Mouse (Mus musculus) MEL (cell line): ENCODE data around the gene Pdcd6ip. TPM values are rescaled to one million over a fixed set of nuclear protein-coding genes. Genes with fewer than 3 reads are reported as not detected.

ENCODE experiments used
- DNase-seq: peaks from one replicate; pipeline ENCODE4 v3.0.0; 2011; ENCODE audit warnings: low read depth, low spot score
- H3K27ac ChIP-seq: 2 replicates; pipeline ENCODE4 v1.5.1; 2012; ENCODE audit warnings: low read depth, mild to moderate bottlenecking, control low read depth, low read length, moderate library complexity; ENCODE audit not compliant: control insufficient read depth
- H3K27me3 ChIP-seq, 2 experiments: fragments of 150-350 bp in 1 of 2; sonication (generic) in 1 of 2; 2 replicates each; pipeline ENCODE4 v1.6.1; 2012; ENCODE audit warnings: low read length in 2 of 2, mild to moderate bottlenecking in 2 of 2, improper control_type of control experiment in 1 of 2, moderate library complexity in 1 of 2; ENCODE audit not compliant: insufficient read depth in 2 of 2, control insufficient read depth in 1 of 2
- H3K36me3 ChIP-seq, 2 experiments: 2 replicates each; pipeline ENCODE4 v1.6.1; 2012 to 2014; ENCODE audit warnings: low read length in 2 of 2, improper control_type of control experiment in 1 of 2, inconsistent platforms in 1 of 2, mild to moderate bottlenecking in 1 of 2; ENCODE audit not compliant: insufficient read depth in 2 of 2, control insufficient read depth in 1 of 2
- H3K4me1 ChIP-seq, 2 experiments: fragments of 150-350 bp in 1 of 2; sonication (generic) in 1 of 2; 2 replicates each; pipeline ENCODE4 v1.6.1; 2012; ENCODE audit warnings: low read length in 2 of 2, improper control_type of control experiment in 1 of 2, mild to moderate bottlenecking in 1 of 2; ENCODE audit not compliant: insufficient read depth in 2 of 2, control insufficient read depth in 1 of 2
- H3K4me3 ChIP-seq, 2 experiments: fragments of 150-350 bp in 1 of 2; sonication (generic) in 1 of 2; 2 replicates each; pipeline ENCODE4 v1.5.1; 2012; ENCODE audit warnings: low read depth in 2 of 2, low read length in 2 of 2, mild to moderate bottlenecking in 2 of 2, moderate library complexity in 2 of 2, control low read depth in 1 of 2, improper control_type of control experiment in 1 of 2; ENCODE audit not compliant: control insufficient read depth in 1 of 2, insufficient read depth in 1 of 2
- H3K79me2 ChIP-seq: 2 replicates; pipeline ENCODE4 v1.6.1; 2012; ENCODE audit warnings: mild to moderate bottlenecking, low read length, moderate library complexity; ENCODE audit not compliant: control insufficient read depth, poor library complexity, insufficient read depth
- H3K9ac ChIP-seq: 2 replicates; pipeline ENCODE4 v1.6.1; 2012; ENCODE audit warnings: low read depth, mild to moderate bottlenecking, control low read depth, low read length, moderate library complexity; ENCODE audit not compliant: control insufficient read depth, poor library complexity, severe bottlenecking
- H3K9me3 ChIP-seq: fragments of 150-350 bp; sonication (generic); replicated peaks from 2 replicates; pipeline ENCODE4 v1.6.1; 2012; ENCODE audit warnings: mild to moderate bottlenecking, low read length, improper control_type of control experiment, moderate library complexity; ENCODE audit not compliant: insufficient read depth
- BHLHE40 ChIP-seq: IDR thresholded peaks from 2 replicates; pipeline ENCODE4 v1.6.1; 2012; ENCODE audit warnings: low read depth, mild to moderate bottlenecking, inconsistent platforms, low read length, improper control_type of control experiment, borderline replicate concordance
- ETS1 ChIP-seq: IDR thresholded peaks from 2 replicates; pipeline ENCODE4 v1.6.1; 2012; ENCODE audit warnings: low read depth, mild to moderate bottlenecking, inconsistent platforms, low read length, improper control_type of control experiment, moderate library complexity
- HCFC1 ChIP-seq: IDR thresholded peaks from 2 replicates; pipeline ENCODE4 v1.6.1; 2012; ENCODE audit warnings: low read depth, mild to moderate bottlenecking, inconsistent platforms, low read length, improper control_type of control experiment, moderate library complexity
- KAT2A ChIP-seq: conservative IDR thresholded peaks from 2 replicates; pipeline ENCODE4 v1.6.1; 2012; ENCODE audit warnings: low read depth, low read length, improper control_type of control experiment, inconsistent platforms
- MAFK ChIP-seq: IDR thresholded peaks from 2 replicates; pipeline ENCODE4 v1.6.1; 2011; ENCODE audit warnings: low read depth, mild to moderate bottlenecking, low read length, improper control_type of control experiment, borderline replicate concordance
- MEF2A ChIP-seq: IDR thresholded peaks from 2 replicates; pipeline ENCODE4 v1.6.1; 2014; ENCODE audit warnings: low read depth, mild to moderate bottlenecking, inconsistent platforms, low read length, improper control_type of control experiment; ENCODE audit not compliant: poor library complexity, insufficient replicate concordance, severe bottlenecking; ENCODE audit errors: extremely low read depth
- MYB ChIP-seq: IDR thresholded peaks from 2 replicates; pipeline ENCODE4 v1.6.1; 2011; ENCODE audit warnings: mild to moderate bottlenecking, low read depth, low read length, improper control_type of control experiment
- NRF1 ChIP-seq: IDR thresholded peaks from 2 replicates; pipeline ENCODE4 v1.6.1; 2014; ENCODE audit warnings: low read depth, mild to moderate bottlenecking, inconsistent platforms, low read length, improper control_type of control experiment, moderate library complexity; ENCODE audit not compliant: poor library complexity, insufficient read depth, severe bottlenecking
- POLR2A ChIP-seq, 2 experiments: IDR thresholded peaks; 2 replicates each; pipeline ENCODE4 v1.6.1; 2011 to 2012; ENCODE audit warnings: low read length in 2 of 2, mild to moderate bottlenecking in 2 of 2, control low read depth in 1 of 2, improper control_type of control experiment in 1 of 2, low read depth in 1 of 2, moderate library complexity in 1 of 2; ENCODE audit not compliant: control insufficient read depth in 1 of 2, insufficient read depth in 1 of 2, poor library complexity in 1 of 2
- POLR2AphosphoS5 ChIP-seq: IDR thresholded peaks from 2 replicates; pipeline ENCODE4 v1.6.1; 2012; ENCODE audit warnings: low read depth, borderline replicate concordance, mild to moderate bottlenecking, inconsistent platforms, low read length, moderate library complexity, mixed read lengths
- SMC3 ChIP-seq: IDR thresholded peaks from 2 replicates; pipeline ENCODE4 v1.6.1; 2011; ENCODE audit warnings: low read depth, low read length, improper control_type of control experiment
- TAL1 ChIP-seq: IDR thresholded peaks from 2 replicates; pipeline ENCODE4 v1.6.1; 2012; ENCODE audit warnings: mild to moderate bottlenecking, inconsistent platforms, low read length, moderate library complexity, mixed read lengths
- USF2 ChIP-seq, 2 experiments: IDR thresholded peaks; 2 replicates each; pipeline ENCODE4 v1.6.1; 2011 to 2012; ENCODE audit warnings: improper control_type of control experiment in 2 of 2, low read length in 2 of 2, borderline replicate concordance in 1 of 2, inconsistent platforms in 1 of 2, low read depth in 1 of 2, mild to moderate bottlenecking in 1 of 2; ENCODE audit not compliant: insufficient read depth in 1 of 2
- ZC3H11A ChIP-seq: IDR thresholded peaks from 2 replicates; pipeline ENCODE4 v1.6.1; 2012; ENCODE audit warnings: low read depth, mild to moderate bottlenecking, inconsistent platforms, low read length, improper control_type of control experiment
- ZMIZ1 ChIP-seq: IDR thresholded peaks from 2 replicates; pipeline ENCODE4 v1.6.1; 2012; ENCODE audit warnings: low read depth, mild to moderate bottlenecking, inconsistent platforms, low read length, improper control_type of control experiment, moderate library complexity
- polyA plus RNA-seq, 2 experiments: library from polyadenylated mRNA; stranded (reverse) in 1 of 2; unstranded in 1 of 2; fragments of >175 nt in 1 of 2; fragments of >200 nt in 1 of 2; gene quantifications; 2 replicates each; pipeline versions ENCODE4 v1.2.1 to v1.2.4; 2012; ENCODE audit warnings: low replicate concordance in 2 of 2, low read depth in 1 of 2; ENCODE audit not compliant: insufficient read length in 2 of 2, insufficient read depth in 1 of 2, missing spikeins in 1 of 2
- total RNA-seq: library from RNA; depleted of rRNA; stranded (reverse); fragments of 300-350 nt; gene quantifications from 2 replicates; pipeline ENCODE4 v1.2.3, GENCODE M21; 2012

Gene Pdcd6ip
- total and polyA plus RNA-seq, 3 experiments, result 21.1 to 71.2 (median 60.1) TPM

DNA sequence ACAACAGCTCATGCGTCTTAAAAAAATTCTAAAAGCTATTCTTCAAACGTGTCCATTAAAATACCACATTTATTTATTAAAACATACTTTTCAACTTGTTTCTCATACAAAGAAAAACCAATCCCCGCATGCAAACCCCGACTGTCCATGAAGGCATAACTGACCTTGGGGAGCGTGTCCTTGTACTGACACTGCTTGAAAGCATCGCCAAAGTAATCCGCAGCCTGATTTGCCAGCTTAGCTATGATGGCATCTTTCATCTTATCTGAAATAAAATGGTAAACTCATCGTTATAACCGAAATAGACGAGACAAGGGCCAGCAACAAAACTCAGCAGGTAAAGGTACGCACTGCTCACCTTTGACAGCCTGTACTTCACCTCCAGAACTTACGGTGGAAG is 20.6 kb downstream of the Pdcd6ip start:
- Histone ChIP-seq H3K9me3 (no peaks in the 10 kb centered on the region), H3K27me3 (no peaks in the 10 kb centered on the region)
- TF ChIP-seq MAFK (no peak), POLR2AphosphoS5 (no peak), SMC3 (no peak), KAT2A (no peak)
- TF ChIP-seq, all 39 proteins: peak for 0
- 0 out of 2 replicates have a peak, but pooled peaks cover 2% of the 10 kb centered on the region for H3K79me2 ChIP-seq
- H3K4me3 ChIP-seq, result no peak overlapping the region
- no peaks in the 10 kb centered on the region for H3K4me1 ChIP-seq
- H3K27ac ChIP-seq, result no peak overlapping the region
- H3K9ac ChIP-seq, result no peak overlapping the region
- H3K36me3 ChIP-seq, result peaks cover 0 to 26% of the 10 kb centered on the region in 2 experiments; a peak in 2 of 4 replicates
- DNase-seq, result no peak

DNA sequence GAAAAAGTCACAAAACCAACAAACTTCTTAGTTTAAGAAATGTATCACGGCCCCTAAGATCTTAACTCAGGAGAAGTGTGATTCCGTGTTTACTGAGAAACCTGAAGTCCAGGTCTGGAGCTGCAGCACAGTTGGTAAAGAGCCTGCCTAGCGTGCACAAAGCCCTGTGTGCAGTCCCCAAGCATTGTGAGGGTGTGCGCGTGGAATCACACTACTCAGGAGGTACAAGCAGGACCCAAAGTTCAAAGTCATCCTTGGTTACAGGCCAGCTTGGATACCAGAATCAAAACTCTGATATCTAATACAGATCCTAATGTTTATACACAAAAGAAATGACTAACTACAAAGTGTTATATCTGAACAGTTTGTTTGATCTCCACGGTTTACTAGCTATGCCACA is 34.3 kb downstream of the Pdcd6ip start:
- no peak for TF ChIP-seq MYB
- no peak for TF ChIP-seq NRF1
- TF ChIP-seq ZC3H11A, result no peak
- TF ChIP-seq BHLHE40, result no peak
- TF ChIP-seq TAL1, result no peak
- no peak for TF ChIP-seq HCFC1
- no peak for TF ChIP-seq ZMIZ1
- TF ChIP-seq ETS1, result no peak
- no peak for TF ChIP-seq MEF2A
- no peak for TF ChIP-seq SMC3
- TF ChIP-seq POLR2A (IDR thresholded peaks at IDR 0.05; ENCODE audit: control insufficient read depth in 1 of 2, insufficient read depth in 1 of 2, low read depth in 1 of 2, low read length in 2 of 2, poor library complexity in 1 of 2), result no peak
- no peak for TF ChIP-seq USF2 (IDR thresholded peaks at IDR 0.05; ENCODE audit: borderline replicate concordance in 1 of 2, insufficient read depth in 1 of 2, low read depth in 1 of 2, low read length in 2 of 2)
- no peak overlapping the region for H3K27ac ChIP-seq
- no peaks in the 10 kb centered on the region for H3K79me2 ChIP-seq
- H3K27me3 ChIP-seq, result no peaks in the 10 kb centered on the region
- no peak overlapping the region for H3K4me3 ChIP-seq
- peaks cover 0 to 31% of the 10 kb centered on the region in 2 experiments; a peak in 2 of 4 replicates for H3K36me3 ChIP-seq
- H3K9me3 ChIP-seq, result no peaks in the 10 kb centered on the region
- H3K4me1 ChIP-seq, result no peaks in the 10 kb centered on the region
- H3K9ac ChIP-seq, result no peak overlapping the region
- DNase-seq, result no peak
